Comparison of ENCODE assay signal across 9 mouse cellular contexts in genomic region chr17:23540106-23540505, GRCm38 (mm10). TPM values are rescaled to one million over a fixed set of nuclear protein-coding genes. Genes with fewer than 3 reads are reported as not detected.
DNase-seq lines count a peak whose midpoint lies in the region; ATAC-seq lines count a peak whose summit lies in the region.
"Had no signal": no experiment of that assay in that cellular context is flagged by ENCODE, and none has a peak within 500 bp of the region (broad histone marks: within the 10 kb centered on the region; RNA-seq: fewer than 3 reads in every experiment).

No protein-coding gene starts in this region.

- H3K27ac ChIP-seq in hindbrain, embryonic 11.5 days (ENCODE audit: low read depth, low read length) = no peak overlapping the region
- H3K27ac ChIP-seq in hindbrain, embryonic 14.5 days = no peak overlapping the region
- H3K27ac ChIP-seq in limb, embryonic 15.5 days = no peak overlapping the region

- no peak for DNase-seq in hindbrain, embryonic 11.5 days (ENCODE audit: low spot score)
- no peak for DNase-seq in hindbrain, embryonic 14.5 days (ENCODE audit: low spot score)
- DNase-seq in thymus, postnatal 0 days (ENCODE audit: low spot score) = peak; percentile 1
- DNase-seq in thymus, postnatal 10 days (ENCODE audit: low spot score in 2 of 2) = no peak
- DNase-seq in cerebellum, adult 9-11 months = no peak
- no peak for DNase-seq in c-Kit-positive CD71-positive TER-119-positive erythroid progenitor cells, embryonic 14.5 days (ENCODE audit: low spot score)
- DNase-seq: gastrocnemius, postnatal 10 days; thymus, adult 2 months had no signal

- no peaks in the 10 kb centered on the region for H3K36me3 ChIP-seq in hindbrain, embryonic 11.5 days (ENCODE audit: control insufficient read depth, insufficient read depth, low read length)
- H3K36me3 ChIP-seq in hindbrain, embryonic 14.5 days (replicated peaks; ENCODE audit: control insufficient read depth, insufficient read depth) = no peaks in the 10 kb centered on the region
- H3K36me3 ChIP-seq in limb, embryonic 15.5 days = no peaks in the 10 kb centered on the region

- H3K4me2 ChIP-seq in hindbrain, embryonic 11.5 days (replicated peaks; ENCODE audit: low read depth, low read length) = no peak overlapping the region
- no peak overlapping the region for H3K4me2 ChIP-seq in hindbrain, embryonic 14.5 days (replicated peaks)
- 0 out of 2 replicates have a peak overlapping the region, but pooled peaks have one; percentile 19 for H3K4me2 ChIP-seq in limb, embryonic 15.5 days

- H3K9me3 ChIP-seq in hindbrain, embryonic 11.5 days (ENCODE audit: control insufficient read depth, low read length) = no peaks in the 10 kb centered on the region
- H3K9me3 ChIP-seq in hindbrain, embryonic 14.5 days (ENCODE audit: control insufficient read depth, low read length) = no peaks in the 10 kb centered on the region
- no peaks in the 10 kb centered on the region for H3K9me3 ChIP-seq in limb, embryonic 15.5 days

- WGBS in hindbrain, embryonic 11.5 days = 29% methylated on average over 3 of the region's 3 CpGs
- 43% methylated on average over 3 of the region's 3 CpGs for WGBS in hindbrain, embryonic 14.5 days
- 46% methylated on average over 3 of the region's 3 CpGs for WGBS in limb, embryonic 15.5 days

- 0 out of 2 replicates have a peak, but pooled peaks cover 2% of the 10 kb centered on the region for H3K4me1 ChIP-seq in hindbrain, embryonic 11.5 days (replicated peaks; ENCODE audit: control insufficient read depth, insufficient read depth, low read length)
- H3K4me1 ChIP-seq in hindbrain, embryonic 14.5 days (replicated peaks; ENCODE audit: control insufficient read depth, insufficient read depth, low read length) = peaks cover 8% of the 10 kb centered on the region; the same call in 1 of the 2 replicates
- peaks cover 17% of the 10 kb centered on the region for H3K4me1 ChIP-seq in limb, embryonic 15.5 days

- 0 out of 2 replicates have a peak, but pooled peaks cover 4% of the 10 kb centered on the region for H3K27me3 ChIP-seq in hindbrain, embryonic 11.5 days (ENCODE audit: control insufficient read depth, insufficient read depth, low read length)
- H3K27me3 ChIP-seq in hindbrain, embryonic 14.5 days (ENCODE audit: control insufficient read depth, insufficient read depth, low read length) = peaks cover 49% of the 10 kb centered on the region
- H3K27me3 ChIP-seq in limb, embryonic 15.5 days = peaks cover 44% of the 10 kb centered on the region

- 0 out of 2 replicates have a peak, but pooled peaks have one; percentile 1 for ATAC-seq in hindbrain, embryonic 11.5 days (ENCODE audit: low FRiP score)
- ATAC-seq in hindbrain, embryonic 14.5 days (ENCODE audit: low FRiP score) = no peak
- ATAC-seq in limb, embryonic 15.5 days (ENCODE audit: insufficient number of reproducible peaks, low FRiP score, low TSS enrichment, low read depth) = no peak

- no peak overlapping the region for H3K9ac ChIP-seq in hindbrain, embryonic 11.5 days (ENCODE audit: low read depth, low read length)
- no peak overlapping the region for H3K9ac ChIP-seq in hindbrain, embryonic 14.5 days
- H3K9ac ChIP-seq in limb, embryonic 15.5 days = no peak overlapping the region

- H3K4me3 ChIP-seq in hindbrain, embryonic 11.5 days (ENCODE audit: low read depth, low read length) = no peak overlapping the region
- no peak overlapping the region for H3K4me3 ChIP-seq in hindbrain, embryonic 14.5 days (replicated peaks; ENCODE audit: low read length)
- peak overlapping the region; percentile 14; the same call in 1 of the 2 replicates for H3K4me3 ChIP-seq in limb, embryonic 15.5 days

RNA-seq across cellular contexts. Expression of gene Zfp213, which starts 23.9 kb away (rescaled TPM):
- polyA plus RNA-seq in hindbrain, embryonic 11.5 days (2014; fragmentation: Nextera tagmentation; extraction: Ambion mirVana) = 16.1 and 17.4 TPM in 2 replicates
- 15.4 and 15.6 TPM in 2 replicates for polyA plus RNA-seq in hindbrain, embryonic 14.5 days (2014; fragmentation: Nextera tagmentation; extraction: Ambion mirVana)
- 14.6 and 14.9 TPM in 2 replicates for polyA plus RNA-seq in thymus, postnatal 0 days (2015; fragmentation: Nextera tagmentation; extraction: Ambion mirVana)
- 17.5 and 18.2 TPM in 2 replicates for polyA plus RNA-seq in limb, embryonic 15.5 days (2015; fragmentation: Nextera tagmentation; extraction: Ambion mirVana)

RNA-seq across cellular contexts. Expression of gene Zfp13, which starts 59.2 kb away (rescaled TPM):
- 16.5 and 16.7 TPM in 2 replicates for polyA plus RNA-seq in hindbrain, embryonic 11.5 days (2014; fragmentation: Nextera tagmentation; extraction: Ambion mirVana)
- polyA plus RNA-seq in hindbrain, embryonic 14.5 days (2014; fragmentation: Nextera tagmentation; extraction: Ambion mirVana) = 20.3 and 21.4 TPM in 2 replicates
- 1.5 and 1.7 TPM in 2 replicates for polyA plus RNA-seq in thymus, postnatal 0 days (2015; fragmentation: Nextera tagmentation; extraction: Ambion mirVana)
- polyA plus RNA-seq in limb, embryonic 15.5 days (2015; fragmentation: Nextera tagmentation; extraction: Ambion mirVana) = 12.4 and 12.9 TPM in 2 replicates
